Mouse (Mus musculus) mouse trophoblast stem cell (cell line): ENCODE data around the gene Sema4a.

ENCODE experiments used
- in situ Hi-C, 2 experiments: fragments of 300-500 bp; cut with MseI, MboI; formaldehyde crosslinking; loops; 2 replicates in 1 of 2; 3 replicates in 1 of 2; pipeline ENCODE4 v1.15.1; 2025

The Sema4a gene

GRCm38 (mm10) chr3:88456746-88457532 is 4.0 kb downstream of the Sema4a start:
- in situ Hi-C loops = no loop called here

GRCm38 (mm10) chr3:88456313-88456712 is 4.7 kb downstream of the Sema4a start:
- in situ Hi-C loops = no loop called here

DNA sequence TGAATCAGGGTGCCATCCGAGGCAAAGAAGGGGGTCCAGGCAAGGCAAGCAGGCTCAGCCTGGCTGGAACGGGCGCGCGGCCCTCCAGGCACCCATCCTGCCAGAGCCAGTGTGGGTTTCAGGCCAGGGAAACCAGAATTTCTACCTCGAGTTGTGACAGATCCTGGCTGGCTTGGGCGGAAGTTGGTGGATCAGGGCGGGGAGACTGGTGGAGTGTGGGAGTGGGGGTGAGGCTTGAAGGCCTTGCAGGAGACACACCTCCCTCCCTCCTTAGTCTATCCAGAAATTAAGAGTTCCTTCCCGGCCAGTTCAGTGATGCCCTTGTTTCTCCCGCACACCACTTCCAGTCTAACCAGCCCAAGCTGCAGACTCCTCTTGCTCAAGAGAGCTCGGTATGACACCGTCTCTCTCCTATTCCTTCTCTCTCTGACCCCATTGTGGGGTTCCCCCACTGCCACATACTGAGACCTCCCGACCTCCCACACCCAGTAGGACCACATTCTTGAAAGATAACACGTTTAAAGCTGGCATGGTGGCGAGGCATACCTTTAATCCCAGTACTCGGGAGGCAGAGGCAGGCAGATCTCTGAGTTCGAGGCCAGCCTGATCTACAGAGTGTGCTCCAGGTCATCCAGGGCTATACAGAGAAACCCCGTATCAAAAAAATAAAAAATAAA is 5.3 kb downstream of the Sema4a start:
- in situ Hi-C loops = no loop called here

- in situ Hi-C loops = no loop called here
These were observed 6.0 kb downstream of the Sema4a start for GRCm38 (mm10) chr3:88454762-88455587.

DNA sequence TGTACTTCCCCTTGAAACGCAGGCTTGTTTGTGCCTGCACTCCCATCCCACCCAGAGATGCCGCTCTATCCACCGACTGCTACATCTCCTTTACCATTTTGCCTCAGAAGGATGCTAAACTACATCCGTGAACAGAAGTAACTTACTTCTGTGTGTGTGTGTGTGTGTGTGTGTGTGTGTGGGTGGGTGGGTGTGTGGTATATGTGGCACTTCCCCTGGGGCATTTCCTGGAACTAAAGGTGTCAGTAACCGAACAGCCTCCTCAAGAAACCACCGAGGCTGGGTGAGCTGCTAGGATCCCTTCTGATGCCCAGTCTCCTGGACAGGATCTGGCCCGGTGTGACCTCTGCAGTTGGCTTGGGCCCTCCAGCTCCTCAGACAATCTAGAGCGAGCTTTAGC is 7.0 kb downstream of the Sema4a start:
- in situ Hi-C loops = no loop called here

DNA sequence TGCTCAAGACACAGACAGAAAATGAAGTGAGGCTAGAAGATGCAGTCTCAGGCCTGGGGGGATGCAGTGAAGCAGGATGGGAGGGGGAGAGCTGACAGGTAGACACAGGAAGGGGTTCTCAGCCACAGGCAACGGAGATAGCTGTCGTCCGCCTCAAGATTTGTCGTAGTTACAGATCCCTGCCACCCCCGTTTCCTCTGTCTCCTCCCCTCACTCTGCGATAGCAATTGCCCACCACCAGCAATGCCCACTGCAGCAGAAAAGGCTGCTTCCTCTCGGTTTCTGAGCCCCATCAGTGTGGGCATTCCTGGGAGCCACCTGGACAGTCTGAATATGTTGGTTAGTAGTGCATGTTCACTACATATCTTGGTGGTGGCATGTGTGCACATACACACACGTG is 7.6 kb downstream of the Sema4a start:
- in situ Hi-C loops = no loop called here

DNA sequence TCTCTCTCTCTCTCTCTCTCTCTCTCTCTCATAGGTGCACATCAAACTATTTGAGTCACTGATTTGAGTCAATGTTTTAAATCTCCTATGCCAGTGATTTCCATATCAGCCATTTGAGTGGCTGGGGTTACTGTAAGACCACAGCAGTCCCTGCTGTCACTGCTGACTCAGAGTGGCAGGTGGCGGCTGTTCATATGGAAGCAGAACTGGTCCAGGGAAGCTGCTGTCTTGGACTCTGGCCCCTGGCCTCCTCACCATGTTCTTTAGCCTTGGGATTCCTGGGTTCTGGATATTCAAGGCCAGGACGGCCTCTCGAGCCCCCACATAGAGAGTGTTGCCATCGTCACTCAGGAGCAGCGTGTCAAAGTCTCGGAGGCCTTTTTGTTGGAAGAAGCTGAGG is 8.3 kb downstream of the Sema4a start:
- in situ Hi-C loops = no loop called here

GRCm38 (mm10) chr3:88452246-88452645 is 8.7 kb downstream of the Sema4a start:
- in situ Hi-C loops = no loop called here

- in situ Hi-C loops = no loop called here
These were observed 10.4 kb downstream of the Sema4a start for GRCm38 (mm10) chr3:88450379-88451131.

GRCm38 (mm10) chr3:88449395-88450023 is 11.5 kb downstream of the Sema4a start:
- in situ Hi-C loops = no loop called here

- in situ Hi-C loops = no loop called here
These were observed 12.5 kb downstream of the Sema4a start for GRCm38 (mm10) chr3:88448443-88448842.

DNA sequence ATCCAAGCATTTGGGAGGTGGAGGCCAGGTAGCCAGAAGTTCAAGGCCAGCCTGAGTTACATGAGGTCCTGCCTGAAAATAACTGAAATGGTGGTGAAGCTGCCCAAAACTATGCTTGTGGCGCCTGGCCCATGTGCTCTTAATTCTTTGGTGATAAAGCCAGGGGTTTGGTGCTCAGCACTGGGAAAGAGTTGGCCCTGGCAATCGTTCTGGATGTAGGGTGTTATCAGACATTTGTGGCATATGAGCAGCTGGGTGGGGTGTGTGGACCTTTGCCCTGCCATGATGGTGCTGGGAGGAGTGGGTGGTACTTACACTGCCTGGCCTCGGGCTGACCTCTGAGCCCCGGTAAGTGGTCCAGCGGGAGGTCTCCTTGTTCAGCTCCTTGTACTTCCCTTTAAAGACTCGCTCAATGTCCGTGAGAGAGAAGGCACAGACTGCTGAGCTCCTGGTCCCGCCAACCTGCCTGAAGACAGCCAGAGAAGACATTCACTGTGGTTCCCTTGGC is 13.3 kb downstream of the Sema4a start:
- in situ Hi-C loops = no loop called here

DNA sequence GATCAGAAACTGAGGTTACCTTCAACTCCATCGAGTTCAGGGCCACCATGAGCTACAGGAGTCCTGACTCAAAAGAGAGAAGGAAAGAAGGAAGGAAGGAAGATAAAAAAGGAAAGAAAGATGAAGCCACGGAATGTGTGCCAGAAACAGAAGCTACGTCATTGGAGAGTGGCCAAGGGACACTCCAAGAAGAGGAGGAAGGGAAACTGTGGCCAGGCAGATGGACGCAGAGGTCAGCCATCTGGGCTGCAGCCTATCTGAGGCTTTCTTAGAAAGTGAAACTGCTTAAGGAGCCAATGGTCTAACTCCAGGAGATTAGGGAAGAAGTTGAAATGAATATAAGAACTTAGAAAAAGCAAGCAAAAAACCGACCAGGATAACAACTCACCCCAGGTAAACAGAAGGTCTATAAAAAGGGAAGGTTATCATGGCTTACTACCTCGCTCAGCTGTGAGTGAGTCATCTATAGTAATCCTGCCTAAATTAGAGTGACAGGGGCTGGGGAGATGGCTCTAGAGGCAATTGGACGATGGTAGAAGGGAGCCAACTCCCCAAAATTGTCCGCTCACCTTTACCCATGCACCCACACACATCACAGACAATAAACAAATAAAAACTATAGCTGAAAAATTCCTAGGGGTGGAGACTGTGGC is 14.4 kb downstream of the Sema4a start:
- in situ Hi-C loops = no loop called here

DNA sequence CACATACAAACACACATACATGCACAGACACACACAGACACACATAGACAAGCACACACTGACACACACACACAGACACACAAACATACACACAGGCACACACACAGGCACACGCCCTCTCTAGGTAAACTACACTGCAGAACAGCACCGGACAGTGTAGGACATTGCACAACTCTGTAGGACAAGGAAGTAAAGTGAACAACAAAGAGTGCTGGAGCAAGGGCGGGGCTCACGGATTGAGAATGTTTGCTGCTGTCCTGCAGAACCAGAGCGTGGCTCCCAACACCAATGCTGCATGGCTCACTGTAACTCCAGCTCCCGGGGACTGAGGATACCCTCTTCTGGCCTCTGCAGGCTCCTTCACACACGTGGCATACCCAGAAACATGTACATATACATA is 18.1 kb downstream of the Sema4a start:
- in situ Hi-C loops = no loop called here

DNA sequence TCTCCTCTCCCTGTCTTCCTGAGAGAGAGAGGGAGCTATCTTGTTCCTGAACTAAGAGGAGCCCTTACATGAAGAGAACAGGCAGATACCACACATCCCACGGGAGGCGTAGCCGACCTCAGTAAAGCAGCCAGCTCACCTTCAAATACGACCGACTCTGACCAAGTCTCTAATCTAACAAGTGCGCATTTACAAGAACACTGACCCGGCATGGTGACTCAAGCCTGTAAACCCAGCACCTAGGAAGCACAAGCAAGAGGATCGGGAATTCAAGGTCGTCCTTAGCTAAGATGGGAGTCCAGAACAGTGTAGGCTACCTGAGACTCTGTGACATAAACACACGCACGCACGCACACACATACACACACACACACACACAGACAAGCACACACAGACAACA is 18.5 kb downstream of the Sema4a start:
- in situ Hi-C loops = no loop called here

DNA sequence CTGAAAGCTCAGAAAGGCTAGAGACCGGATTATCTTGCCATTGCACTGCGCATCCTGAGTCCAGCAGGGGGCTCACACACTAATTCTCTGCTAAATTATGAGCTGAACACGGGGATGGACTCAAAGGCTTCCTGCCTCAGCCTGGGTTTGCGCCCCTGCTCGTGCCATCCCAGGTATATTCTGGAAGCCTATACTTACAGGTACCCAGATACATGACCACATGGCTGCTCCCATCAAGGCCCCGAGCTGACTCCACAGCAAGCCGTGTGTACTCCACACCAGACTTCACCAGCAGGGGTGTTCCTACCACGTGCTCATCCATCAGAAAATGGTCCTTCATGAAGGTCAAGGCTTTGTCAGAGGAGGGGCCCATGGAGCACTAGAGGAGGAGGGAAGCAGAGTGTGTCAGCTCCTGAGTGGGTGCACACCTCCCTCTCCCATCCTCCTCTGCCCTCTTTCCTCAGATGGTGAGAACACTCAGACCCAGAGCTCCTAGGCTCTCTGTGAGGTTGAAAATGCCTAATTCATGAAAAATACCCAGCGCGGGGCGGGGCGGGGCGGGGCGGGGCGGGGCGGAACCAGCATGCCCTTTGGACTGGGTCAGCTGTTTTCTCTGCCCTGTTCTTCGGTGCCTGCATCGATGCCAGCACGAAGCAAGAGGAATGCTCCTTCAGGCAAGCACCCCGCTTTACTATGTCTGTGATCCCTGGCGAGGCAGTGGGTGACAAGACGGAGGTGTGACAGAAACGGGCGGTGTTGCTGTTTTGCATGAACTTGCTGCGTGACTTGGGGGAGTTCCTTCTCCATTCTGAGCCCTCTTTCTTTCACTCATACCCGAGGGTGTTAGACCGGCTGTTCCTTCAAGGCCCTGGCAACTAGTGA is 20.2 kb downstream of the Sema4a start:
- in situ Hi-C loops = no loop called here

DNA sequence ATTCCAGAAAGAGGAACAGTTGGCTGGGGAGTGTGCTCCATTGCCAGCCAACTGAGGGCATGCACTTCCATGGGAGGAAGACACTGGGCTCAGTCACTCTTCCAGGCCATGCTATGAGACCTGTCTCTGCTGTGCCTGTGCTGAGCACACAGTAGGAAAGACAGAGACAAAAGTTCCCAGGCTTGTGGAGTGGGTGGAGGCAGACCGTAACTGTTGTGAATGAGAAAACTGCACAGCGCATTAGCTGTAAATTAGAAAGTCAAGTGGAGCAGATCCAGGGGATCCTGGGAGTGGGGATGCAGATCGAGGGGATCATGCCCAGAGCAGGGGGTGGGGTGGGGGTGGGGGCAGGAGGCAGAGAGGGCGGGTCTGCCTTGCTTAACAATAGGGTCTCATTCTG is 21.4 kb downstream of the Sema4a start:
- in situ Hi-C loops = no loop called here

DNA sequence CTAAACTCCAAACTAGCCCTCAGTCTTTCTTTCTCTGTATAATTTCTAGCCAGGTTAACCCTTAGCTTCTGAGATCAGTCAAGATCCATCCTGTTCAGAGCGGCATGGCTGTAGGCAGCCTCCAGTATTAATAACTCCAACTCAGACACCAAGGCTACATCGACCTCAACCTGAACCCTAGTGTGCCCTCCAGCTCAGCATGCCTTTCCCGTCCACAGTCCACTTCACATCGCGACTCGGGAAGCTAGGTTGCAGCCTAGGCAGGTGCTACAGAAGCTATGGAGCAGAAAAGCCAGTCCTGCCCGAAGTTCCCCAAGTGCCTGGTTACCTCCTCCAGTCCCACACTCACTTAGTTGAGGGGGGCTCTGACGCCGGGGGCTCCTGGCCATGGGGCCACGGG is 23.5 kb downstream of the Sema4a start:
- in situ Hi-C loops = no loop called here

- in situ Hi-C loops = no loop called here
These were observed 24.4 kb downstream of the Sema4a start for GRCm38 (mm10) chr3:88436395-88437201.
